Mouse (Mus musculus): ENCODE measurements around the gene Mapk11. TPM values are rescaled to one million over a fixed set of nuclear protein-coding genes. Genes with fewer than 3 reads are reported as not detected.
A peak's percentile ranks its signal among the peaks of the same experiment; 100 is the strongest.

The Mapk11 gene
- polyA plus RNA-seq, 1 experiment, result 7.3 TPM

- no peaks in the 10 kb centered on the region for H3K4me1 ChIP-seq (ENCODE audit: control insufficient read depth, insufficient read depth, low read length)
- no peak overlapping the region for H3K27ac ChIP-seq (ENCODE audit: insufficient read depth, low read length)
- H3K4me3 ChIP-seq (ENCODE audit: insufficient read depth, low read length), result no peak overlapping the region
- no peak for TF ChIP-seq CTCF (IDR thresholded peaks at IDR 0.05; ENCODE audit: borderline replicate concordance, insufficient read depth, low read length)
- no peak for TF ChIP-seq POLR2A (IDR thresholded peaks at IDR 0.05; ENCODE audit: low read depth, low read length)
These were observed 11.9 kb downstream of the Mapk11 start for GRCm38 (mm10) chr15:89137378-89138045.

- no peak for TF ChIP-seq POLR2A (IDR thresholded peaks at IDR 0.05; ENCODE audit: low read depth, low read length)
- no peak for TF ChIP-seq CTCF (IDR thresholded peaks at IDR 0.05; ENCODE audit: borderline replicate concordance, insufficient read depth, low read length)
- Histone ChIP-seq H3K27ac (ENCODE audit: insufficient read depth, low read length) (no peak overlapping the region), H3K4me3 (ENCODE audit: insufficient read depth, low read length) (no peak overlapping the region), H3K4me1 (ENCODE audit: control insufficient read depth, insufficient read depth, low read length) (no peaks in the 10 kb centered on the region)
These were observed 12.8 kb downstream of the Mapk11 start for GRCm38 (mm10) chr15:89136461-89137155.

GRCm38 (mm10) chr15:89131316-89131715 lies 18.1 kb downstream of the Mapk11 start:
- Histone ChIP-seq H3K27ac (ENCODE audit: insufficient read depth, low read length) (no peak overlapping the region), H3K4me3 (ENCODE audit: insufficient read depth, low read length) (no peak overlapping the region), H3K4me1 (ENCODE audit: control insufficient read depth, insufficient read depth, low read length) (0 out of 2 replicates have a peak, but pooled peaks cover 3% of the 10 kb centered on the region)
- TF ChIP-seq POLR2A (IDR thresholded peaks at IDR 0.05; ENCODE audit: low read depth, low read length), result no peak
- TF ChIP-seq CTCF (IDR thresholded peaks at IDR 0.05; ENCODE audit: borderline replicate concordance, insufficient read depth, low read length), result no peak

- H3K4me3 ChIP-seq (ENCODE audit: insufficient read depth, low read length), result no peak overlapping the region
- 0 out of 2 replicates have a peak, but pooled peaks cover 3% of the 10 kb centered on the region for H3K4me1 ChIP-seq (ENCODE audit: control insufficient read depth, insufficient read depth, low read length)
- TF ChIP-seq CTCF (IDR thresholded peaks at IDR 0.05; ENCODE audit: borderline replicate concordance, insufficient read depth, low read length) (no peak), POLR2A (IDR thresholded peaks at IDR 0.05; ENCODE audit: low read depth, low read length) (no peak)
- no peak overlapping the region for H3K27ac ChIP-seq (ENCODE audit: insufficient read depth, low read length)
These were observed 19.2 kb downstream of the Mapk11 start for GRCm38 (mm10) chr15:89130245-89130644.

GRCm38 (mm10) chr15:89128382-89129350 lies 20.8 kb downstream of the Mapk11 start, which contains the start of gene Hdac10:
Gene Hdac10 (minus strand): TSS chr15:89128700.
- Histone ChIP-seq H3K27ac (ENCODE audit: insufficient read depth, low read length) (peak within 1 kb of the TSS; percentile 9), H3K4me1 (ENCODE audit: control insufficient read depth, insufficient read depth, low read length) (0 out of 2 replicates have a peak, but pooled peaks cover 3% of the 10 kb centered on the region), H3K4me3 (ENCODE audit: insufficient read depth, low read length) (peak within 1 kb of the TSS; percentile 45)
- TF ChIP-seq CTCF (IDR thresholded peaks at IDR 0.05; ENCODE audit: borderline replicate concordance, insufficient read depth, low read length), result peak; percentile 97
- TF ChIP-seq POLR2A (IDR thresholded peaks at IDR 0.05; ENCODE audit: low read depth, low read length), result peak; percentile 79

- H3K4me1 ChIP-seq (ENCODE audit: control insufficient read depth, insufficient read depth, low read length), result 0 out of 2 replicates have a peak, but pooled peaks cover 3% of the 10 kb centered on the region
- no peak for TF ChIP-seq POLR2A (IDR thresholded peaks at IDR 0.05; ENCODE audit: low read depth, low read length)
- no peak for TF ChIP-seq CTCF (IDR thresholded peaks at IDR 0.05; ENCODE audit: borderline replicate concordance, insufficient read depth, low read length)
- no peak overlapping the region for H3K27ac ChIP-seq (ENCODE audit: insufficient read depth, low read length)
- H3K4me3 ChIP-seq (ENCODE audit: insufficient read depth, low read length), result peak overlapping the region; percentile 45
These were observed 22.0 kb downstream of the Mapk11 start for GRCm38 (mm10) chr15:89127364-89127940.

- Histone ChIP-seq H3K27ac (ENCODE audit: insufficient read depth, low read length) (no peak overlapping the region), H3K4me3 (ENCODE audit: insufficient read depth, low read length) (no peak overlapping the region), H3K4me1 (ENCODE audit: control insufficient read depth, insufficient read depth, low read length) (peaks cover 7% of the 10 kb centered on the region)
- TF ChIP-seq CTCF (IDR thresholded peaks at IDR 0.05; ENCODE audit: borderline replicate concordance, insufficient read depth, low read length) (no peak), POLR2A (IDR thresholded peaks at IDR 0.05; ENCODE audit: low read depth, low read length) (no peak)
These were observed 22.8 kb downstream of the Mapk11 start for GRCm38 (mm10) chr15:89126622-89127021.

GRCm38 (mm10) chr15:89125351-89125750 lies 24.1 kb downstream of the Mapk11 start:
- no peak overlapping the region for H3K27ac ChIP-seq (ENCODE audit: insufficient read depth, low read length)
- TF ChIP-seq POLR2A (IDR thresholded peaks at IDR 0.05; ENCODE audit: low read depth, low read length), result no peak
- TF ChIP-seq CTCF (IDR thresholded peaks at IDR 0.05; ENCODE audit: borderline replicate concordance, insufficient read depth, low read length), result no peak
- H3K4me3 ChIP-seq (ENCODE audit: insufficient read depth, low read length), result no peak overlapping the region
- peaks cover 8% of the 10 kb centered on the region for H3K4me1 ChIP-seq (ENCODE audit: control insufficient read depth, insufficient read depth, low read length)

GRCm38 (mm10) chr15:89124312-89124711 lies 25.1 kb downstream of the Mapk11 start:
- TF ChIP-seq POLR2A (IDR thresholded peaks at IDR 0.05; ENCODE audit: low read depth, low read length) (no peak), CTCF (IDR thresholded peaks at IDR 0.05; ENCODE audit: borderline replicate concordance, insufficient read depth, low read length) (no peak)
- peaks cover 8% of the 10 kb centered on the region for H3K4me1 ChIP-seq (ENCODE audit: control insufficient read depth, insufficient read depth, low read length)
- no peak overlapping the region for H3K27ac ChIP-seq (ENCODE audit: insufficient read depth, low read length)
- no peak overlapping the region for H3K4me3 ChIP-seq (ENCODE audit: insufficient read depth, low read length)
